Mouse (Mus musculus) intestine, embryonic 14.5 days (tissue): ENCODE data around the gene Plac1. TPM values are rescaled to one million over a fixed set of nuclear protein-coding genes. Genes with fewer than 3 reads are reported as not detected.

Experiments
- ATAC-seq: fragments of 200-750 bp; cut with Nextera tagmentation; replicated peaks from 2 replicates; pipeline ENCODE4 v1.8.0; 2017; ENCODE audit warnings: low read depth, moderate number of reproducible peaks, moderate TSS enrichment, moderate library complexity; ENCODE audit not compliant: low FRiP score, low TSS enrichment
- DNase-seq: peaks from one replicate; pipeline ENCODE4 v3.0.0-alpha.2; 2018; ENCODE audit warnings: low spot score
- H3K27ac ChIP-seq: fragments of 300-500 bp; sonication (generic); 2 replicates; pipeline ENCODE4 v1.5.1; 2014; ENCODE audit warnings: low read depth, mild to moderate bottlenecking, control low read depth
- H3K27me3 ChIP-seq: fragments of 300-500 bp; sonication (generic); replicated peaks from 2 replicates; pipeline ENCODE4 v1.6.1; 2014; ENCODE audit warnings: low read length, control low read depth; ENCODE audit not compliant: control insufficient read depth, insufficient read depth
- H3K36me3 ChIP-seq: fragments of 300-500 bp; sonication (generic); 2 replicates; pipeline ENCODE4 v1.6.1; 2014; ENCODE audit warnings: low read length, control low read depth; ENCODE audit not compliant: control insufficient read depth, insufficient read depth
- H3K4me1 ChIP-seq: fragments of 300-500 bp; sonication (generic); replicated peaks from 2 replicates; pipeline ENCODE4 v1.6.1; 2014; ENCODE audit warnings: low read length, control low read depth, mixed read lengths; ENCODE audit not compliant: control insufficient read depth, insufficient read depth
- H3K4me2 ChIP-seq: fragments of 300-500 bp; sonication (generic); 2 replicates; pipeline ENCODE4 v1.6.1; 2014; ENCODE audit warnings: low read length
- H3K4me3 ChIP-seq: fragments of 300-500 bp; sonication (generic); 2 replicates; pipeline ENCODE4 v1.5.1; 2014; ENCODE audit warnings: low read depth, low read length, control low read depth, mixed read lengths
- H3K9ac ChIP-seq: fragments of 300-500 bp; sonication (generic); 2 replicates; pipeline ENCODE4 v1.6.1; 2014; ENCODE audit warnings: mild to moderate bottlenecking, low read length
- H3K9me3 ChIP-seq: fragments of 300-500 bp; sonication (generic); 2 replicates; pipeline ENCODE4 v1.6.1; 2016; ENCODE audit warnings: low read length, control low read depth; ENCODE audit not compliant: control insufficient read depth
- WGBS: fragments of 180-500 bp; shearing (Covaris S2); extraction: QIAGEN DNeasy Blood & Tissue Kit; methylation state at CpG from one replicate; pipeline ENCODE4 v1.1.7; 2014; 5-methylcytosine and 5-hydroxymethylcytosine counted together
- polyA plus RNA-seq: library from polyadenylated mRNA; unstranded; fragments of >200 nt; fragmentation: Nextera tagmentation; extraction: Ambion mirVana; gene quantifications from 2 replicates; pipeline ENCODE4 v1.2.1, GENCODE M21; 2014

Plac1 gene
- polyA plus RNA-seq, 1 experiment from 2014 or later, result 5.1 TPM

DNA sequence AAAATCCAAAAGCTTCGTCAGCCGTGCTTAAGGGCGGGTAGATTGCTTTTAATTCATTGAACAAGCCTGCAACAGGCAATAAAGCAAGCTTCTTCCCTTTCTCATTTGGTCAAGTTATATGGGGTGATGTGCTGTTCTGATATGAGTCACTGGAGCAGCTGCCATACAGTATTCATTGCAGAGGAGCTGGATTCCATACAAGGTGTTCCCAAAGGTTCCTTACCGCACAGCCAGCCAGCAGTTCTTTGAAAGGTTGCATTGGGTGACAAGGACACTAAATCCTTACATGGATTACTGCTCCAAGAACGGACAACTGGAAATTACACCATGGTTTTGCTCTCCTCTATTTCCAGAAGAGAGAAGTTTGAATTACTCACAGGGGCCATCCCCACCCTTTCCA is 63.6 kb downstream of the Plac1 start:
- Histone ChIP-seq H3K4me3 (no peak overlapping the region), H3K36me3 (no peaks in the 10 kb centered on the region), H3K4me2 (no peak overlapping the region), H3K9ac (no peak overlapping the region), H3K27me3 (no peaks in the 10 kb centered on the region), H3K9me3 (no peaks in the 10 kb centered on the region), H3K4me1 (no peaks in the 10 kb centered on the region), H3K27ac (no peak overlapping the region)
- DNase-seq, result no peak
- ATAC-seq, result no peak
- WGBS, result 92% methylated on average over 5 of the region's 5 CpGs

DNA sequence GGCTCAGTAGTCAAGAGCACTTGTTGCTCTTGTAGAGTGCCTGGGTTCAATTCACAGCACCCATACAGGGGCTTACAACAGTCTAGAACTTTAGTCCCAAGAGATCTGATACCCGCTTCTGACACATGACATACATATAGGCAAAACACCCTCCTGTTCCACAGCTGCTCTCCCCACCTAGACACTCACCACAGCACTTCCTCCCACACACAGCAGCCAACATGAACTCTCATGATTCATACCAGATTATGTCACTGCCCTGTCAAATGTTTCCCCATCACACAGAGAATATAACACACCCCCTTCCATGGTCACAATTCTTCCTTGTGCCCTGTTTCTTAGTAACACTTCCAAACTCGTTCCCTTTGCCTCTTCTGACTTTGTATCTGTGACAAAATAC is 71.3 kb downstream of the Plac1 start:
- WGBS, result 82% methylated on average over 2 of the region's 2 CpGs
- no peak overlapping the region for H3K9ac ChIP-seq
- ATAC-seq, result no peak

DNA sequence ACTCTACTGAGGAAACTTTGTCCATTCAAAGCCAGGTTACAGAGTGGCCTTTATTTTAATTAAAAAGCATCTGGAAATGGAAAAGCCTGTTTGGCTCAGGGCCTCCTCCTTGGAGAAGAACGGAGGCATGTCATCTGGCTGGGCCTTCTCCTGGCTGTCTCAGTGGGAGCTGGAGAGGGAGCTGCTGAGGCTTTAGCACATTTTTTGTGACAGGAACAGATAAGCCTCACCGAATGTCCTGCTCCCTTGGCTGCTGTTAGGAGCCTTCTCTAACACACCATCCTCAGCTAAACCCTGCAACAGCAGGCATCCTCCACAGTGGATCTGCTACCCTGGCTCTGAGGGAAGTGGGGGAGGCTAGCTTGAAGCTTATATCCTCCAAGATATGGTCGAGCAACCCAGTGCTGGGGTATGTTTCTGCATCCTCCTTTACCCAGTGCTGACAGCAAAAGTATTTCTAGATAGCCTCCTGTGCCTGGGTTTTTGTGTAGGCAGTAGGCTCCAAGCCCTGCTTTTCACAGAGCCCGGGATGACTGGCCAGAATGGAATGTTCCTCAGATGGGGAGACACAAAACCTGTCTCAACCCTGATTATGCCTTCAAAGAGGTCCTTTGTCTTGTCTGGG is 72.9 kb downstream of the Plac1 start:
- Histone ChIP-seq H3K4me1 (no peaks in the 10 kb centered on the region; the same call in 1 of the 2 replicates), H3K9ac (no peak overlapping the region), H3K9me3 (no peaks in the 10 kb centered on the region), H3K4me3 (no peak overlapping the region), H3K27ac (0 out of 2 replicates have a peak overlapping the region, but pooled peaks have one; percentile 16), H3K27me3 (no peaks in the 10 kb centered on the region), H3K4me2 (no peak overlapping the region), H3K36me3 (no peaks in the 10 kb centered on the region)
- no peak for DNase-seq
- ATAC-seq, result no peak
- WGBS, result 41% methylated on average over 4 of the region's 4 CpGs

More for the DNA sequence above, 71.3 kb downstream of the Plac1 start:
- no peaks in the 10 kb centered on the region for H3K27me3 ChIP-seq
- no peaks in the 10 kb centered on the region for H3K4me1 ChIP-seq
- no peak overlapping the region for H3K27ac ChIP-seq
- H3K36me3 ChIP-seq, result no peaks in the 10 kb centered on the region
- no peak for DNase-seq
- no peak overlapping the region for H3K4me2 ChIP-seq
- no peak overlapping the region for H3K4me3 ChIP-seq
- no peaks in the 10 kb centered on the region for H3K9me3 ChIP-seq

DNA sequence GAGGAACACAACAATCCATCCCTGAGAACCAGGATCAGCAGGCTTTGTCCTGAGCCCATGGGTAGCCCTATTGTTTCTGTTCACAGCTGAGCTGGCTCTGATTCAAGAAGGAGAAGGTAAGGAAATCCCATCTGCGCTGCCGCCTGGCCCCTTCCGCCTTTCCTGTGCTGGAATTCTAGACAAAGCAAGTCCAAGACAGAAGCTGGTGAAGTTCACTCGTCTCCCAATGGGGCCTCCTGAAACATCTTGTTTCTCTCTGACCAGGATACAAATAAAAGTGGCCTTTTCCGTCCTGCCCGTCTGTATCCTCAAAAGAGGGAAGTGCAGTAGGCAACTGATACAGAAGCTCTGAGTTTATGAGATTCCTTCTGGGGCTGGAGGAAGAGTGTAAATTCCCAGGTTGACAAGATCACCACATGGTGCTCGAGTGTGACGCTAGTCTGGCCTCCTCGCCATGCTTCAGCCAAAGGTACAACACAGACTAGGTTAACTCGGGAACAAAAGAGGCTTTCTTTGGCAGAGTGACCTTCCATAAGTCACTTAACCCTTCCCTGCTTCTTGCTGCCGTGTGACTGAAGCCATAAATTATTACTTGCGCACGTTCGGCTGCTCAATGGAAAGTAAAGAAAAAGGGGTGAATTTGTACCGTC is 73.5 kb downstream of the Plac1 start:
- Histone ChIP-seq H3K9ac (no peak overlapping the region), H3K9me3 (no peaks in the 10 kb centered on the region), H3K4me3 (no peak overlapping the region), H3K4me2 (no peak overlapping the region), H3K27me3 (no peaks in the 10 kb centered on the region), H3K36me3 (no peaks in the 10 kb centered on the region), H3K27ac (no peak overlapping the region), H3K4me1 (no peaks in the 10 kb centered on the region; the same call in 1 of the 2 replicates)
- ATAC-seq, result no peak
- 43% methylated on average over 15 of the region's 15 CpGs for WGBS
- DNase-seq, result no peak

DNA sequence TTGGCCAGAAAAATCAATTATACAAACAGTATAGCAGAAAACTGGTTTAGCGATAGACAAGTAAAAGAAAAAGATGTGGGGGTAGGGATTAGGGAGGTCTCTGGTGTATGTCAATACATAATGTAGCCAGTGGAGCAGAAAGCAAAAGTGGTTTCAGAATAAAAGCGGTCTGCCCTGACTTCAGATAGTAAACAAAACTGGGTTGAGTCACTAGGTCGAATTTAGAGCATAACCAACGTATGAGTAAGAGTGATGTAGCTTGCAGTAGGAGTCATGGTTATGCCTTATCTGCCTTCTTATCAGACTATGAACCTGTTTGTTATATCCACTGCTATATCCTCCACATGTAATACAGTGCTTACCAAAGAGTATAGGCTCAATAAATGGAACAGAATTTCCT is 77.3 kb downstream of the Plac1 start:
- no peaks in the 10 kb centered on the region for H3K9me3 ChIP-seq
- H3K9ac ChIP-seq, result no peak overlapping the region
- peak; percentile 36; the same call in 1 of the 2 replicates for ATAC-seq
- WGBS, result 29% methylated on average over 4 of the region's 4 CpGs
- no peak overlapping the region for H3K4me3 ChIP-seq
- H3K4me1 ChIP-seq, result peaks cover 6% of the 10 kb centered on the region; the same call in 1 of the 2 replicates
- no peaks in the 10 kb centered on the region for H3K36me3 ChIP-seq
- H3K27me3 ChIP-seq, result no peaks in the 10 kb centered on the region
- H3K27ac ChIP-seq, result no peak overlapping the region
- no peak overlapping the region for H3K4me2 ChIP-seq
- DNase-seq, result no peak

DNA sequence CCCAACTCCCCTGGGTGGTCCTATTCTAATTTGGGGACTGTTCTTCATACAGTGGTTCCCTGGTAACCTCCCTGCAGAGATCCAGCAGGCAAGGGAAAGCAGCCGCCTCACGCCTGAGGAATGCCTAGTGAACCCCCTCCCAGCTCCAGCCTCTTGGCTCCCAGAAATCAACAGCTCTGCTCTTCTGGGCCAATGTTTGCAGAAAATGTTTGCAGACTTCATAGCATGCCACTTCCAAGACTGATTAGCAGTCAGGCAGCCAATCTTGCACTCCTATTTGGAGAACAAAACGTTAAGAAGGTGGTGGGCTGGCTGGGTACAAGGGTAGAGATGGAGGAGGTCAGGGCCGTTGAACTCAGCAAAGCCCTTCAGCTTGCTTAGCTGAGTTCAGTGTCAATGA is 78.3 kb downstream of the Plac1 start:
- DNase-seq, result no peak
- Histone ChIP-seq H3K4me1 (peaks cover 6% of the 10 kb centered on the region; the same call in 1 of the 2 replicates), H3K36me3 (no peaks in the 10 kb centered on the region), H3K27ac (peak overlapping the region; percentile 59; the same call in 1 of the 2 replicates), H3K9ac (no peak overlapping the region), H3K4me3 (no peak overlapping the region), H3K27me3 (no peaks in the 10 kb centered on the region), H3K4me2 (no peak overlapping the region), H3K9me3 (no peaks in the 10 kb centered on the region)
- no peak for ATAC-seq
- whole genome bisulfite sequencing, result 18% methylated on average over 4 of the region's 4 CpGs

GRCm38 (mm10) chrX:53161115-53161514 is 78.8 kb downstream of the Plac1 start:
- DNase-seq, result no peak
- Histone ChIP-seq H3K9me3 (no peaks in the 10 kb centered on the region), H3K4me3 (no peak overlapping the region), H3K4me1 (peaks cover 6% of the 10 kb centered on the region; the same call in 1 of the 2 replicates), H3K27ac (0 out of 2 replicates have a peak overlapping the region, but pooled peaks have one; percentile 59), H3K9ac (no peak overlapping the region), H3K27me3 (no peaks in the 10 kb centered on the region), H3K36me3 (no peaks in the 10 kb centered on the region), H3K4me2 (no peak overlapping the region)
- ATAC-seq, result 0 out of 2 replicates have a peak, but pooled peaks have one; percentile 53
- 19% methylated on average over 5 of the region's 5 CpGs for WGBS

DNA sequence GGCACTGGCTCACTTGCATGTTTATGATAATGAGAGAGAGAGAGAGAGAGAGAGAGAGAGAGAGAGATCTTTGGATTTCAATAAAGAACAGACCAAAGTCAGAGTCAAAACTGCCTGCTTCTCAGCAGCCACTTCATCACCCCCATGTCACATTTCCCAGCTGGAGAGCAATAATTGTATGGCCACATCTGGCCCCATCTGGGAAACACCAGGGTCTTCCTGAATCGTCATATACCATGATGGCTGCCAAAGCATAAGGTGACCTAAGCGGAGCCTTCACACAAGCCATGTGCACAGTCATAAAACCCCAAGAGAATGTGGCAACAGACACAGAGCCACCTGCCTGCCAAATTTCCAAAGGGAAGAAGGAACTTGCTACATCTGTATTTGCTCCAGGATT is 91.9 kb downstream of the Plac1 start:
- Histone ChIP-seq H3K4me3 (no peak overlapping the region), H3K27ac (no peak overlapping the region), H3K27me3 (no peaks in the 10 kb centered on the region), H3K9me3 (no peaks in the 10 kb centered on the region), H3K4me2 (no peak overlapping the region), H3K4me1 (no peaks in the 10 kb centered on the region), H3K36me3 (no peaks in the 10 kb centered on the region), H3K9ac (no peak overlapping the region)
- 46% methylated on average over 2 of the region's 2 CpGs for WGBS
- DNase-seq, result no peak
- ATAC-seq, result no peak
